Mouse (Mus musculus) small intestine, adult 2 months (tissue): ENCODE measurements at regions not wholly inside any gene's neighbourhood (a gene's known extent, or its start where the extent isn't known, plus 50 kb on each side); places are given as distances from the start of the nearest gene placed in this dataset.

ENCODE experiments used
- CTCF ChIP-seq: fragments of 200-500 bp; IDR thresholded peaks from 2 replicates; pipeline ENCODE4 v1.5.1; 2012; ENCODE audit warnings: low read depth, mild to moderate bottlenecking, control low read depth, inconsistent platforms, low read length, moderate library complexity, mixed read lengths; ENCODE audit not compliant: insufficient replicate concordance, insufficient read length; ENCODE audit errors: extremely low read depth
- POLR2A ChIP-seq: fragments of 200-500 bp; IDR thresholded peaks from 2 replicates; pipeline ENCODE4 v1.6.1; 2012; ENCODE audit warnings: low read depth, mild to moderate bottlenecking, control low read depth, inconsistent platforms, low read length, moderate library complexity

DNA sequence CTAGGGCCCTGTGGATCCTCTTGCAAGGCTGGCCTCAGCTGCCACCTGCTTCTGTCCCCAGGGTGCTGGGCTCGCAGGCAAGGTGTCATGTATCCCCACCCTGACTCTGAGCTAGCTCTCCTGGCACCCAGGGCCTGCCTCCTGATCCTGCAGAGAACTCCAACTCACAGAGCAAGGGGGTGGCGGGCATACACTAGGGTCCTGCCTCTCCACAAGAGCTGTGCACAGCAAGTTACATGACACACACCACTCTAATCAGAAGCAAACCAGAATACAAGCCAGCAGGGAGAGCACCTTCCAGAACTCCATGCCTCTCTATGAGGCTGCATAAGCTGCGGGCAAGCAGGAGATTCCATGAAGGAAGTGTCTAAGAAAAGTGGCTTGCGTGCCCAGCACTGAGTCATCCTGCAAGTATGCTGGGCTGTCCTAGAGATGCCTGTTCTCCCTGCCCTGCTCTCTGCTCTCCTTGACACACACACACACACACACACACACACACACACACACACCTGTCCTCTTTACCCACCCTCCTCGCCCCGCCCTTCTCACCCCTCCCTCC, 208.8 kb upstream of the Arid1b start:
- TF ChIP-seq CTCF (no peak), POLR2A (no peak)
